Mouse (Mus musculus) 3134 (cell line): ENCODE measurements around the gene Tmem72.

ENCODE experiments used
- DNase-seq: peaks from one replicate; pipeline ENCODE4 v3.0.0-alpha.2; 2011; ENCODE audit warnings: low spot score; ENCODE audit not compliant: insufficient read length; ENCODE audit errors: extremely low read depth

Gene Tmem72

DNA sequence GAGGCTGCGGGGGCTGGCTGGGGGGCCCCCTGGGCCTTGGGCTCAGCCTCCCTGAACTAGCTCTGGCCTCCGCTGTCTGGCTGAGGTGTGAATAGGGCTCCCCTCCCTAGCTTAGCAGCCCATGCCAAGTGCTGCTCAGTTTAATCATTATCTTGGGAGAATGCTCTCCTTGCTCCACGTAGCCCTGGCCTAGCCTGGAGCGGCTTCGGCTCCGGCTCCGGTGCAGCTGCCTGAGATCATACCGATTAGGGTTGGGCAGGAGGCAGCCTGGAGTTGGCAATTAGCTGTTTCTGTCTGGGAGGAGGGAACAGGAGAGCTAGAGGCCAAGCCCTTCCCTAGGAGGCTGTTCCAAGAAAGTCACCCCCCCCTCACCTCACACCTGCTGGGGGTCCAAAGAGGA is at the start of gene Tmem72:
Gene Tmem72 (minus strand): TSS at position 248 of the 400 bp plus-strand sequence.
- DNase-seq = no peak

DNA sequence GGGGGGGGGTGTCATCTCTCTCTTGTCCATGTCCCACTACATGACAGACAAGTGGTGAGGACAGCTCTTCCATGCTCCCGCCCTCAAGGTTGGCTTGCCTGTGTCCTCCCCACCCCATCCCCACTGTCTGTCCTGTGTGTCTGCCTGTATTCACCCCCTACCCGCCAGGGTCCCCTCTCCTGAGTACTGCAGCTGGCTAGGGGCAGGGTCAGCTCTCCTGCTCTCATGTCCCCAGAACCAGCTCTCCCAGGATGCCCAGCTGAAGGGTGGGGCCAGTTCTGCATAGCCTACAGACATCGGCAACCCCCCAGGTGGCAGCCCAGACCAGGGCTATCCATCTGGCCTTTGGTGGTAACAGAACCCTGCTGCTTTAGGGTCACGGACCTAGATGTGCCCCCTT is 47.8 kb upstream of the Tmem72 start:
- DNase-seq = no peak

DNA sequence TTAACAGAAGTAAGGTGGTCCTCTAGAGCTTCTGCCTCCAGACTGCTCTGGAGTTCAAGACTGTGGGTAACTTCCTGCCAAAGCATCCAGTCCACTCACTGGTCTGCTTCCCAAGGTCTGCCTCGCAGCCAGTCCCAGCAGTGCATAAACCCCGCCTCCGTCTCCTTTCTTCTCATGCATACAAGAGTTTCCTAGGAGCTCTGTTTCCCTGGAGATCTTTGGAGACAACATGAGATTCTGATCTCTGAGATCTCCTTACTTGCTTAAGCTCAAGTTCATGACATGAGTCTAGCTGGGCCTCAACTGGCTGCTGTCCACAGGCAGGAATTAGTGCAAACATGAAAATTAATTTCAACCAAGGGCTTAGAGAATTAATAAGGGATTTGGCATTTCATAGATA is 45.6 kb upstream of the Tmem72 start:
- no peak for DNase-seq

DNA sequence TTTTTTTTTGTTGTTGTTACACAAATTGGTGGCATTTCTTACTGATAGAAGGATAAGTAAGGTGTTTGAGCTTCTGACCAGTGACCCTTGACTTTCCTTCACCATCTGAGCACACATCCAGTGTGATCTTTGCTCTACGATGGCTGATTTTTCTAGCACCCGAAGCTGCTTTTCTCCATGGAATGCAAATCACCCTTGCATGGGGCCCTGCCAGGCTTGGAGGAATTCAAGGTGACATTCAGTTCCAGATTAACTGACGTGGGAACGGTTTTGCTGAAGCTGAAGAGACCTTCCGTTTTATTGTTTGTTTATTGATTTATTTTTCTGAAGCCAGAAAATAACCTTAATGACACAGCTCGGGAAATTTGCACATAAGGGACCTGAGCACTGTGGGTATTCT is 43.5 kb upstream of the Tmem72 start:
- DNase-seq = no peak

DNA sequence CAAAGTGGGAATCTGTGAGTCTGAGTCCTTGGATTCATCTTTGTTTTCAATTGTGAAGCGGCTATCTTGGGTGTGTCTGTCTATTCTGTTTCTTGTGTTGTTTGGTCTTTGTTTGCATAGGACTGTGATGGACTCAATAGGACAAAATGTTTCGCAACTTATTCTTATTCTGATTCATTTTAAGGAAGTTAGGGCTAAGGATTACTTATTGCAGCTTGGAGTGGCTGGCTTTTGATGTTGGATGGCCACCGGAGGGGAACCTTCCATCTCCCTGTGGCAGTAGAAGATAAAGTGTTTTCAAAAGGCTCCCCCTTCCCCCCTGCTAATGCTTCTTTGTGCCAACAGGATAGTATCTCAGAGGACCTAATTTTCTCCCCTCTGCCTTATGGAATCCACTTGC is 39.7 kb upstream of the Tmem72 start:
- no peak for DNase-seq

DNA sequence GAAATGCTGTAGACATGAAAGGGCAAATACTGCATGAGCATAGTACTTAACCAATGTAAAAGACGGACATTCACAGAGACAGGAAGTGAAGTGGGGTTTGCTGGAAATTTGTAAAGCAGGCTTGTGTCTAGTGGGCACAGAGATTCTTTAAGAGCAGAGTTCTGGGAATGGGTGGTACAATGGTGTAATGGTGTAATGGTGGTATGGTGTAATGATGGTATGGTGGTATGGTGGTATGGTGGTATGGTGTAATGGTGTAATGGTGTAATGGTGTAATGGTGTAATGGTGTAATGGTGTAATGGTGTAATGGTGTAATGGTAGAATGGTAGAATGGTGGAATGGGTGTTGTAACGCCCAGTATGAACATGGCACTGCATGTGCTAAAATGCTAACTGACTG is 21.3 kb upstream of the Tmem72 start:
- DNase-seq = no peak

DNA sequence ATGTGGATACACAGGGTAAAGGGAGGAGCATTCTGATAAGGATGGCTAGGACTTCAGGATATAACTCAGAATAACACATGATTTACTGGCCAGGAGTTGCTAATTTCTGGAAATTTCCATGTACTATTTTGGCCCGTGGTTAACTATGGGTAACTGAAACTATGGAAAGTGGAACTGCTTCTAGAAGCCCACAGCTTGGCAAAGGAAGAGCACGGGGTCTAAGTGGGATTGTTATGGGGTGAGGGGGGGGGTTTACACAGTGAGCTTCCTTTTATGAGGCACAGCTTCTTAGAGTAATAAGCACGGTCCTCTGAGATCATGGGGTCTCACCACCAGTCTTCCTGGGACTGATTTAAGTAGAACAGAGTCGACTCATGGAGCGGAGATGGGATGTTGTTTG is 18.6 kb upstream of the Tmem72 start:
- DNase-seq = no peak

DNA sequence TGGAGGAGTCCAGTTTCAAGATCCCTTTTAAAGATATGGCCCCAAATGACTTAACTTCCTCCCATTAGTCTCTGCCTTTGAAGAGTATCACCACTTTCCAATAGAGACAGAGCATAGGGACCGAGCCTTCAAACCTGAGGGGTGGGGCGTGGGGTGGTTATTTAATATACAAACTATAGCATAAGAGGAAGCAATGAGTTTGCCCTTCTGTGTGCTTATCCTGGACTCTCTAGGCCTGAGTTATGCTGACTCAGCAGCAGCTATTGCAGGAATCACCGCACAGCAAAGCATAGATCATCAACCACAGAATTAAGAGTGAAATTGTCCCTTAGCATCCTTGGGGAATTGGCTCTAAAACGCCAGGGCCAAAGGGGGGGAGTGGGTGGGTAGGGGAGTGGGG is 16.9 kb upstream of the Tmem72 start:
- DNase-seq = no peak

DNA sequence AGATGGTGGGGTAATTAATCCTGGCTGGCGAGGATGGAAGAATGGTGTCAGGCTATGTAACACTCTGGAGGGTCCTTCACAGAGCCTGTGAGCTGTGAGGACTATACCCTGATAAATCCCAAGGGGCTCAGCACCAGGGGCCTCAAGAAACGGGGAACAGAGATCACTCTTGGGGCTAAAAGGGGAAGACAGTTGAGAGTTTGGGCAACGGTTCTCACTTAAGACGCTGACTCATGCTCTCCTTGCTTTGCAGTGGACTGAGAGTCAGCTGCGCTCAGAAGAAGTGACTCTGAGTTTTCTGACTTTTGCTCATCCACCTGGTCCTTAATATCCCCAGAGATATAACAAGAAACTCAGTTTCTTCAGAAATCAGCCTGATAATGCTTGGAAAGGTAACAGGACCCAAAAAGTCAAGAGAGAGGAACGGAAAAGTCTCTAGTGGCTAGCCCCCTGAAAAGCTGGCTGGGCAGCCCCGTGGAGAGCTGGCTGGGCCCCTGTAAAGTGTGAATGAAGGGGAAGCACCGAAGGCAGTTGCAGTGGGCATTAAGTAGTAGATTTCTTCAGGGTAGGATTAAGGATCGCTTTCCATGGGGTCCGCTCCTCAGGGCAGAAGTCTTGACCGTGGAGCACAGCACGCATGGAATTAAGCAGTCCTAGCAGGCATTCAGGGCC is 7.9 kb upstream of the Tmem72 start:
- no peak for DNase-seq

DNA sequence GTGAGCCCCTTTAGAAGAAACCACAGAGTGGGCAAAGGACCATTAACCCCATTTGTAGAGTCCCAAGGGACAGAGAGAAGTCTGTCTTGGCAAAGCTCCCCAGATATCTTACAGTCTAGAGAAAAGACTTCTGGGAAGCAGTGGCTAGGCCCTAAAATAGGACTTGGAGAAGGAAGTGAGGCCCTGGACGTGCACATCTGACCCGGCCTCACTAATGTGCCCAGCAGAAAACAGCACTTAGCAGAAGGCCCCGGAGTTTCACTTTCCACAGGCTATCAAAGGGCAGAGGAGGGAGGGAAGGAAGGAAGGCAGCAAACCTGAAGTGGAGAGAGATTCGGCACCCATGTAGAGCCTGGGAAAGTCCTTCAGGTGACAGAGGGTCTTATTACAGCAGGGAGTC is 2.2 kb upstream of the Tmem72 start:
- DNase-seq = no peak

DNA sequence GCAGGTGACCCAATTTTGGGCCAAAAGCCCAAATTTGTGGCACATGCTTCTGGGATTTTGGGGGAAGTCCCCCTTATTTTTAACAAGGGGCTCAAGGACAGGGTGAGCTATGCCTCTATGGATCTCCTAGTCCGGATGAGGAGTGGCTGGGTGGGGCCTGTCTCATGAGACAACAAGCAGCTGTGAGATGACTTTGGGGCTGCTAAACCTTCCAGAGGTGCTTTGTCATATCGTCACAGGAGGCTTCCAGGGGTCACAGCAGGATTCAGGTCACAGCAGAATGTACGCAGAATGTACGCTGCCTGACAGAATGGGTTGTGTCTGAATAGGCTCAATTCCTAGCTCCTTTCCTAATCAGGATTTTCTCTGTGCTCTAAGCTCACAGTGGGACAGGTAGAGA is 1.6 kb upstream of the Tmem72 start:
- no peak for DNase-seq

DNA sequence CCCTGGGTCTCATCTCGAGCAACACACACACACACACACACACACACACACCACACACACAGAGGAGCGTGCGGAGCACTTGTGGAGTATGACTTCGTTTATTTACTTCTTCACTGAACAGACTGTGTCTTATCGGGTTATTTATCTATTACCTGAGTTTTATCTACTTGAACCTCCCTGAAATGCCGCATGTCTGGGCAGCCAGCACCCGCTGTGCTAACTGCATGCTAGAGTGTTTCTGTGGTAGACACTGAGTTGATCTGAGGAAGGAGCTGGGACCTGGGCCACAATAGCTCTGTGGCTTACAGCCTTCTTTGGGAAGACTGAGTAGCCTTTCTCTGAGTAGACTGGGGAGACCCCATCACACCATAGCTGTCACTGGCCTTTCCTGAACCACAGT is 1.1 kb upstream of the Tmem72 start:
- DNase-seq = no peak

DNA sequence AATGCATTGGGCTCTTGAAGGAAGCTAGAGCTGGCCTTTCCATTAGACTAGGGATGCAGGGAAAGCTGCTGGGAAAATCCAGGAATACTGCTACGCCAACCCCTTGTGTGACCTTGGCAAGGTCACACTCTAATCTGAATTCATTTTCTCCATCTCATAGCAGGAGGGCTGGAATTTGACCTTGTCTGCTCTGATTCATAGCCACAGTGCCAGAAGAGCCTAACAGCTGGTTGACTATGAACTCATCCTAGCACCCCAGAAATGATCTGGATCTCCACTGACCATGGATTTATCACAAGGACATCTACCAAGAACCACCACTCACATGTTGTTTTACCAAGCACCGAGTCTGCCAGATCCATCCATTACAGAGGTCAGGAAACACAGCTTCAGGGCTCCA is 1.5 kb downstream of the Tmem72 start:
- DNase-seq = no peak

DNA sequence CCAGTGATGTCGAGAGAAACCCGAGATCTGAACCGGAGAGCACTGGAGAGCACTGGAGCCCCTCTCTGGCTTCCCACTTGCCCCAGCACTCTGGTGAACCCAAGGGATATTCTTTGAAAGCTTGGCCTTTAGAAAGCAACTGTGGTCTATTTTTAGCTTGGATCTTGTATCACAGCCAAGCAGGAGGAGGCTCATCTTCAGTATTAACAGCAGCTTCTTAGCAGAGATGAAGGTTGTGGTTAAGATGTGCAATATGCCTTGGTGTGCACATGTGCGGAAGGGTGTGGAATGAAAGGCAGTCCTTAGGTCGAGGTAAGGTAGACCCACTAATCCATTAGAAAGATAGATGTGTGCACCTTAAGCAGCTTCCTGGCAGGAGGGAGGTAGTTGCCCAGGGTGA is 2.1 kb downstream of the Tmem72 start:
- no peak for DNase-seq

DNA sequence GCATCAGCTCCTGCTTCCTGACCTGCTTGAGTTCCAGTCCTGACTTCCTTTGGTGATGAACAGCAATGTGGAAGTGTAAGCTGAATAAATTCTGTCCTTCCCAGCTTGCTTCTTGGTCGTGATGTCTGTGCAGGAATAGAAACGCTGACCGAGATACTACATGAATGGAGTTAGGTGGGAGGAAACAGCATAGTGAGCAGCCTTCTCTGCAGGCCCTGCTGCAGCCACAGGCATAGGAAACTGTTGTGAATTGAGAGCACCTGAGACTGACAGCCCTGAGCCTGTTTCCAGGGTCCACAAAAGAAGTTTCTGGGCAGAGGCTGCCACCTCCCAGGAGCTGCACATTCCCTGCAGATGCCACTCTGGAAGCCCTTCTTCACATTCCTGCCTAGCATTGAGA is 2.7 kb downstream of the Tmem72 start:
- no peak for DNase-seq

DNA sequence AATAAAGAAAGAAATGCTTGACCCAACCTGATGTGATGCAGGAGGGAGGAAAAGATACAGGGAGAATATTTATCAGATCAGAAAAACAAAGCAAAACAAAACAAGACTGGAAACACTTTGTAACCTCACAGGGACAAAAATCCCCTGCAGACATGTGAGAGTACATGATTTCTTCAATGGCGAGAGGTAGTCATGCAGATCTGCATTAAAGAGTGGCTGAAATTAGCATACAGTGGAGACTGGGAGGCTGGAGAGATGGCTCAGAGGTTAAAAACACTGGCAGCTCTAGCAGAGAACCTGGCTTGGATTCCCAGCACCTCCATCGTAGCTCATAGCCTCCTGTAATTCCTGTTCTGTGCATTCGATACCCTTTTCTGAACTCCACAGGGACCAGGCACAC is 4.2 kb downstream of the Tmem72 start:
- no peak for DNase-seq

DNA sequence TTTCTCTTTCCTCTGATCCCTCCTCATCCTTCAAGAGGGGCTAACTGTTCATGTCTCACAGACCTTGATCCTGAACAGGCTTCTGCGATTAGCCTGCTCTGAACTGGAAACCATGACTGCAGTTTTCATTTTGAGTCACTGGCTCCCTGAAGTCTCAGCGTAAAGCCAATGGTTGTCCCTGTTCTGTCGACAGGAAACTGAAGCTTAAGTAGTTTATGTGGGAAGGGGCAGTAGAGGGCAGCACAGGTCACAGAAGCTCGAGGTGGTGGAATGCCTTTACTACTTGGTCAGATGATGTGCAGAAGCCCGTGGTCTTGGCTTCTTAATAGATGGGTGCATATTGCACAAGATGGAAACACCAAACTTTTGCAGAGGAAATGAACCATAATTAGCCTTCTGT is 4.7 kb downstream of the Tmem72 start:
- no peak for DNase-seq

DNA sequence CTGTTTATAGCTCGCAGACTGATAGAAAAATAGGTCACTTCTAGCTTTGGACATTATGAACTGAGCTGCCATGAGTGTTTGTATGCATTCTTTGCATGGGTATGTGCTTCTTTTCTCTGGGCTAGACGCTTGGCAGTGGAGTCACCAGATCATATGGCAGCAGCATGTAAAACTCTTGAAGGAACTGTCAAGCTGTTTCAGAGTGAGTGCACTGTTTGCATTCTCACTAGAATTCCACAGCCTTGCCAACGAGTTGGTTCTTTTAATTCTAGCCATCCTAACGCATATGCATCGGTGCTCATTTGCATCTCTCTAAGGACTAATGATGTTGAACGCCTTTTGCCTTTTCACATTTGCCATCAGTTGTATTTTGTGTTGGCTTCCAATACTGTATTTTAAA is 12.4 kb downstream of the Tmem72 start:
- no peak for DNase-seq

DNA sequence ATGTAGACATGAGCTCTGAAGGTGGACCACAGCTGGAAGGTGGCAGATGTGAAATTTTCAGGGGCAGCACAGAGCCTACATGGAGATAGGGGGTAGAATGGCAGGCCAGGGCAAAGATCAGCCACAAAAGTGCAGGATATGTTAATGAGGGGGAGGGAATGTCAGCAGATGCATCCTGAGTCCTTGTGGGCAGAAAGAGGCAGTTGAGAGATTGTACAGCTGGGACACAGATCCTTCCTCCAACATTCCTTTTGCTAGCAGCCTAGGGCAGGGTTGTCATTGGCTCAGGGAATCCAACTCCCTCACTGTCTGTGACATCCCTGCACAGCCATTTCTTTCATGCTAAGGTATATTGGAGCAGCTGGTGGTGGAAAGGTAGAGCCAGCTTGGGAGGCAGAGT is 15.9 kb downstream of the Tmem72 start:
- no peak for DNase-seq

DNA sequence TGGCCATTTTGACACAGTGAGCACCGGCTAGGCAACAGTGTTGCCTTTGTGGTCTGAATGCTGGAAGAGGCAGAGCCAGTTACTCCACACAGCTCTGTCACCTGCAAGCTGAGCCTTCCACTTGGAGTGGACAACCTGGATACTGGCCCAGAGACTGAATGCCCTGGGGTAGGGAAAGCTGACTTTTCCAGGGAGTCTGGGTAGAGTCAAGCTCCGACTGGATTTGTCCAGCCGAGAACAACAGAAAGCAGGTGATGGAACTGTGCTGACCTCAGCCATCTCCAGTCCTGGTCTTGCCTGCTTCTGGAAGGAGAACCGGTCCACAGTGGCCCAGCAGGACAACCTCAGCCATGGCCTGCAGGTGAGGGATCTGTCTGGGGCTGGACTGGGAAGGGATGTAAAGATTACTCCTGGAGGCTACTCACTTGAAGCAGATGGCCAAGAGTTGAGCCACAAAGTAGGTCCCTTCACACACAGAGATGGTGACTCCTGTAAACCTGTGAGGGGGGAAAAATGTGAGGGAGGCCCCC is 18.8 kb downstream of the Tmem72 start:
- no peak for DNase-seq

DNA sequence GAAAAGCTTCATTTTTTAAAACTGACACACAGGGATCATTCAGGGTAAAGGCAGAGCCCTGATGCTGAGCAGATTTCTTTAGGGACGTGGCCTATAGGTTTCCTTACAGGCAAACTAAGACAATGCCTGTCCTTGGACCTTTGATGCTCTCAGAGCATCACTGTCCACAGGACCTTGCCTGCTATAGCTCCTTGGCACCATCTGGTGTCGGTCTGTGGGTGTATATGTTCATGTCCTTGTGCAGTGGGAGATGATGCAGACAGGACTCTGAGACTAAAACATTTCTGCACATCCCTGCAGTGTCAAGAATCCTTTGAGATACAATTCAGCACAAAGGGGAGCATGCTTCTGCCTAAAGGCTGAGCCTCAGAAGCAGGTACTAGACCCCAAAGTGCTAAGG is 19.3 kb downstream of the Tmem72 start:
- no peak for DNase-seq

DNA sequence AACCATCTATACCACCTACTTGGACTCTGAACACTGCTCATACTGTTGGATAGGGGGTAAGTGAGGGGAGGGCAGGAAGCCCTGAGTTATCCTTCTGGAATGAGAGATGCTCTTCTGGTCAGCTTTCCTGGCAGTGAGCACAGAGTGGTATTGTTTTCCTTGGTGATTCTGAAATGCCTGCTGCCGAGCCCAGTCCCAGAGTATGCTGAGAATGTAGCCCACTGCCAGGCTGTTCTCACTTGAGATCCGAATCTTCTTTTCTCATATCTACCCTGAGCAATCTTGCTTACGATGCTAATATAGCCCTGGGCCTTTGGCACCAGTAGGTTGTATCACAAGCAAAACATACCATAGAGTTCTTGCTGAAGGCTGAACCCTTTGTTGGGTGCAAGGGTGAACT is 22.4 kb downstream of the Tmem72 start:
- DNase-seq = peak; percentile 55

DNA sequence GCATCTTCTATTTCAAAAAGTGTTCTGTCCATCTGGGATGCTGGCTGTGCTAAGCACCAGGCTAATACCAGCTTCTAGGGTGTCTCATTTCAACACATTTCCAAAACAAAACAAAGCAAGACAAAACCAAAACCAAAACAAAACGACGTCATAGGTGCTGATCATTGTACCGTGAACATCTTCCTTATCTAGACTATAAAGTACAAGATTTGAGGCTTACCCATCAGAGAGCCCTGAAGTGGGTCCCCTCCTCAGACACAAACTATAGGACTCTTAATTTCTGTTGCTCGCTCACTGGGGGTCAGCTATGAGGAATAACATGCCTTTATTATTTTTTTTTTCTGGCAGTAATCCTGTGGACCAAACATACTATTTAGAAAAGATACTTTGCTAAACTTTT is 23.1 kb downstream of the Tmem72 start:
- DNase-seq = no peak
